Mouse (Mus musculus) kidney, adult 2 months (tissue): ENCODE measurements around the gene Spcs3.

Source experiments
- CTCF ChIP-seq: fragments of 200-500 bp; conservative IDR thresholded peaks from 2 replicates; pipeline ENCODE4 v1.5.1; 2011; ENCODE audit warnings: low read depth, mild to moderate bottlenecking, control low read depth, low read length, moderate library complexity, mixed read lengths; ENCODE audit not compliant: insufficient read depth, insufficient read length
- POLR2A ChIP-seq: fragments of 200-500 bp; IDR thresholded peaks from one replicate; pipeline ENCODE4 v1.6.1; 2011; ENCODE audit warnings: low read depth, low read length, control low read depth

GRCm38 (mm10) chr8:54562137-54562536 is 32.3 kb upstream of the Spcs3 start:
- TF ChIP-seq POLR2A = no peak
- TF ChIP-seq CTCF = no peak
